Mouse (Mus musculus) embryo, embryonic 10 days (tissue): ENCODE measurements around the gene Mmp21.
"Not testable (repeated sequence)": the region's sequence is repeated elsewhere in the genome, so short reads cannot be mapped to it uniquely, and the experiment has no call there.

Experiments used
- DNase-seq: peaks from one replicate; pipeline ENCODE4 v3.0.0-alpha.2; 2015; ENCODE audit warnings: low spot score

The Mmp21 gene

GRCm38 (mm10) chr7:133679961-133680360 lies at the start of gene Mmp21:
TSS of gene Mmp21 (minus strand) at chr7:133680061.
- no peak for DNase-seq

- DNase-seq = no peak
Observed at GRCm38 (mm10) chr7:133729351-133729750, 49.5 kb upstream of the Mmp21 start.

- no peak for DNase-seq
Observed at GRCm38 (mm10) chr7:133727027-133727426, 47.2 kb upstream of the Mmp21 start.

- no peak for DNase-seq
Observed at GRCm38 (mm10) chr7:133725571-133725970, 45.7 kb upstream of the Mmp21 start.

GRCm38 (mm10) chr7:133724844-133725243 lies 45.0 kb upstream of the Mmp21 start:
- DNase-seq = no peak

GRCm38 (mm10) chr7:133720616-133721015 lies 40.8 kb upstream of the Mmp21 start:
- no peak for DNase-seq

GRCm38 (mm10) chr7:133718580-133718979 lies 38.7 kb upstream of the Mmp21 start:
- no peak for DNase-seq

GRCm38 (mm10) chr7:133715387-133715786 lies 35.5 kb upstream of the Mmp21 start:
- DNase-seq = no peak

- DNase-seq = no peak
Observed at GRCm38 (mm10) chr7:133707301-133707700, 27.4 kb upstream of the Mmp21 start.

- no peak for DNase-seq
Observed at GRCm38 (mm10) chr7:133703906-133704305, 24.0 kb upstream of the Mmp21 start.

- DNase-seq = peak; percentile 40
Observed at GRCm38 (mm10) chr7:133702333-133702732, 22.5 kb upstream of the Mmp21 start.

GRCm38 (mm10) chr7:133701366-133701765 lies 21.5 kb upstream of the Mmp21 start:
- no peak for DNase-seq

- DNase-seq = no peak
Observed at GRCm38 (mm10) chr7:133699885-133700284, 20.0 kb upstream of the Mmp21 start.

GRCm38 (mm10) chr7:133698021-133698709 lies 18.3 kb upstream of the Mmp21 start:
- DNase-seq = no peak

GRCm38 (mm10) chr7:133685644-133686043 lies 5.8 kb upstream of the Mmp21 start:
- not testable (repeated sequence) for DNase-seq

GRCm38 (mm10) chr7:133684701-133685100 lies 4.8 kb upstream of the Mmp21 start:
- no peak for DNase-seq

GRCm38 (mm10) chr7:133684110-133684509 lies 4.2 kb upstream of the Mmp21 start:
- DNase-seq = peak; percentile 21

GRCm38 (mm10) chr7:133683626-133684025 lies 3.8 kb upstream of the Mmp21 start:
- no peak for DNase-seq

GRCm38 (mm10) chr7:133679439-133679838 lies 422 bp downstream of the Mmp21 start:
- DNase-seq = no peak

GRCm38 (mm10) chr7:133678716-133679115 lies 1.1 kb downstream of the Mmp21 start:
- no peak for DNase-seq

- DNase-seq = peak; percentile 55
Observed at GRCm38 (mm10) chr7:133676002-133676401, 3.9 kb downstream of the Mmp21 start.

- no peak for DNase-seq
Observed at GRCm38 (mm10) chr7:133670846-133671245, 9.0 kb downstream of the Mmp21 start.

GRCm38 (mm10) chr7:133669946-133670345 lies 9.9 kb downstream of the Mmp21 start:
- DNase-seq = no peak

GRCm38 (mm10) chr7:133669071-133669470 lies 10.8 kb downstream of the Mmp21 start:
- no peak for DNase-seq
